Mouse (Mus musculus) liver, embryonic 11.5 days (tissue): Measurements from ENCODE around the gene Ap1m1. TPM values are rescaled to one million over a fixed set of nuclear protein-coding genes. Genes with fewer than 3 reads are reported as not detected.

ENCODE experiments used
- ATAC-seq: fragments of 200-750 bp; cut with Nextera tagmentation; replicated peaks from 2 replicates; pipeline ENCODE4 v1.8.0; 2017; ENCODE audit warnings: moderate number of reproducible peaks, mild to moderate bottlenecking, moderate TSS enrichment, moderate library complexity; ENCODE audit not compliant: low FRiP score
- DNase-seq: peaks from one replicate; pipeline ENCODE4 v3.0.0-alpha.2; 2017; ENCODE audit warnings: low spot score
- H3K27ac ChIP-seq: fragments of 300-500 bp; sonication (generic); 2 replicates; pipeline ENCODE4 v1.5.1; 2014; ENCODE audit warnings: mild to moderate bottlenecking, low read depth, low read length, control low read depth
- H3K27me3 ChIP-seq: fragments of 300-500 bp; sonication (generic); replicated peaks from 2 replicates; pipeline ENCODE4 v1.6.1; 2014; ENCODE audit warnings: low read length, mixed read lengths; ENCODE audit not compliant: control insufficient read depth, insufficient read depth
- H3K36me3 ChIP-seq: fragments of 300-500 bp; sonication (generic); 2 replicates; pipeline ENCODE4 v1.6.1; 2014; ENCODE audit warnings: mild to moderate bottlenecking, low read length, moderate library complexity, mixed read lengths; ENCODE audit not compliant: control insufficient read depth, insufficient read depth
- H3K4me1 ChIP-seq: fragments of 300-500 bp; sonication (generic); replicated peaks from 2 replicates; pipeline ENCODE4 v1.6.1; 2014; ENCODE audit warnings: low read length, mixed read lengths; ENCODE audit not compliant: control insufficient read depth, insufficient read depth
- H3K4me2 ChIP-seq: fragments of 300-500 bp; sonication (generic); 2 replicates; pipeline ENCODE4 v1.6.1; 2014; ENCODE audit warnings: mild to moderate bottlenecking, control low read depth, moderate library complexity
- H3K4me3 ChIP-seq: fragments of 300-500 bp; sonication (generic); 2 replicates; pipeline ENCODE4 v1.5.1; 2014; ENCODE audit warnings: low read depth, low read length, control low read depth
- H3K9ac ChIP-seq: fragments of 300-500 bp; sonication (generic); 2 replicates; pipeline ENCODE4 v1.6.1; 2014; ENCODE audit warnings: low read depth, low read length, control low read depth
- H3K9me3 ChIP-seq: fragments of 300-500 bp; sonication (generic); 2 replicates; pipeline ENCODE4 v1.6.1; 2016; ENCODE audit warnings: low read length, inconsistent platforms, mixed read lengths; ENCODE audit not compliant: control insufficient read depth
- WGBS: fragments of 180-500 bp; shearing (Covaris S2); extraction: QIAGEN DNeasy Blood & Tissue Kit; methylation state at CpG from one replicate; pipeline ENCODE4 v1.1.7; 2014; 5-methylcytosine and 5-hydroxymethylcytosine counted together
- polyA plus RNA-seq: library from polyadenylated mRNA; unstranded; fragments of >200 nt; fragmentation: Nextera tagmentation; extraction: Ambion mirVana; gene quantifications from 2 replicates; pipeline ENCODE4 v1.2.1, GENCODE M21; 2014

Gene Ap1m1
- polyA plus RNA-seq, 1 experiment from 2014 or later, result 111 TPM

- Histone ChIP-seq H3K4me1 (no peaks in the 10 kb centered on the region), H3K27me3 (no peaks in the 10 kb centered on the region), H3K9me3 (no peaks in the 10 kb centered on the region), H3K4me2 (peak overlapping the region; percentile 1; the same call in 1 of the 2 replicates), H3K4me3 (no peak overlapping the region), H3K9ac (no peak overlapping the region), H3K27ac (no peak overlapping the region), H3K36me3 (no peaks in the 10 kb centered on the region)
- DNase-seq (no peak), ATAC-seq (no peak)
- WGBS, result 44% methylated on average over 8 of the region's 8 CpGs
These were observed 63.8 kb downstream of the Ap1m1 start for GRCm38 (mm10) chr8:72303633-72304032.

DNA sequence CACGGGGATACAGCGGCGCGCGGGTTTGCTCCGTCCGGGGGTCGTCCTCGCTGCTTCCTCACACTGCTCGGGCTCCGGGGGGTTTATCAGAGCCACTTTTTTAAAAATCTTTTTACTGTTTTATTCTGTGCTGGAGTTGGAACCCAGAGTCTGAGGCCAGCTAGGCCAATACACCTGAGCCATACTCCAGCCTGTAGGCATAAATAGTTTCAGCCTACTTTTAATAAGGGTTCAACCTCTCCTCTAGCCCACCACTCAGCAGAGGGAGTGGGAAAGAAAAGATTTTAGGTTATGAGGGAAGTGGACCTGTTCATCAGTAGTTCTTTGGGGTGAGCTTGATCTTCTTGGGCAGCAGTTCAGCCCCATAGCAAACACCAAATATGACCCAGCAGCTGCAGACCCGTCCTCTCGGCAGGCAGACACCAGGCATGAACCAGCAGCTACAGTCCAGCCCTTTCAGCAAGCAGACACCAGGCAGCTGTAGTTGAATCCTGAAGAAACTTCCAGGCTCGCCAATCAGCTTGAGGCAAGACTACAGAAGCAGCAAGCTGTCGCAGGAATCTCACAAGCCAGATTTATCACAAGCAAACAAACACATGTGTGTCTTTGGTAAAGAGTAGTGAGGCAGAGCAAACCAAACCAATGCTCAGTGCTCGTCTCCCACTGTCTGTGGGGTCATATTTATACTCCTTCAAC lies 65.5 kb downstream of the Ap1m1 start, which contains the start of gene Gm10282:
TSS of gene Gm10282 (minus strand) at position 51 of the 696 bp plus-strand sequence.
- WGBS, result 70% methylated on average over 16 of the region's 16 CpGs
- Histone ChIP-seq H3K4me3 (no peak within 1 kb of the TSS), H3K9me3 (no peaks in the 10 kb centered on the region), H3K36me3 (no peaks in the 10 kb centered on the region), H3K4me2 (no peak within 1 kb of the TSS), H3K27ac (no peak within 1 kb of the TSS), H3K9ac (no peak within 1 kb of the TSS), H3K4me1 (no peaks in the 10 kb centered on the region), H3K27me3 (no peaks in the 10 kb centered on the region)
- ATAC-seq (no peak), DNase-seq (no peak)

DNA sequence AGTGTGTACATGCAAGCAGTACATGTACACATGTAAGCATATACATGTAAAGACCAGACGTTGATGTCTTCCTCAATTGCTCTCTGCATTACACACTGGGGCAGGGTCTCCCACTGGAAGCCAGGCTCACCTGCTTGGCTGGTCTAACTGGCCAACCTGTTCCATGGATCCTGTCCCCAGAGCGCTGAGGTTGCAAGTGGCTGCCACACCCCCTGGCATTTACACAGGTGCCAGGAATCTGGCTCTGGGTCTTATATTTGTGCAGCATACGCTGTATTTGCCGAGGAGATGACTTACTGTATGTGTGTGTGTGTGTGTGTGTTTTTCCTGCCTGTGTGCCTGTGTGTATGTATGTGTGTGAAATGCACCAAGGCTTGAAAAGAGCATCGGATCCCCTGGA lies 67.1 kb downstream of the Ap1m1 start:
- DNase-seq, result no peak
- no peaks in the 10 kb centered on the region for H3K4me1 ChIP-seq
- 84% methylated on average over 5 of the region's 5 CpGs for WGBS

More for the DNA sequence above, 67.1 kb downstream of the Ap1m1 start:
- Histone ChIP-seq H3K36me3 (no peaks in the 10 kb centered on the region), H3K4me3 (no peak overlapping the region), H3K9ac (no peak overlapping the region), H3K4me2 (no peak overlapping the region), H3K27ac (no peak overlapping the region), H3K27me3 (no peaks in the 10 kb centered on the region), H3K9me3 (no peaks in the 10 kb centered on the region)
- no peak for ATAC-seq

Other genes with a start within 250 kb of the Ap1m1 start
- gene Cyp4f18, start 230.4 kb upstream of the Ap1m1 start, polyA plus RNA-seq, result 0.60 and 2.1 TPM in 2 replicates
- gene Olfr372, start 198.8 kb upstream of the Ap1m1 start, polyA plus RNA-seq, result not detected in 2 replicates
- gene Olfr373, start 156.8 kb upstream of the Ap1m1 start, polyA plus RNA-seq, result 0.04 TPM in 1 of 2 replicates, not detected in the other
- not detected in 2 replicates for gene Olfr374, start 133.0 kb upstream of the Ap1m1 start, polyA plus RNA-seq
- gene Tpm4, start 105.0 kb upstream of the Ap1m1 start, polyA plus RNA-seq, result 277 and 281 TPM in 2 replicates
- gene Rab8a, start 78.8 kb upstream of the Ap1m1 start, polyA plus RNA-seq, result 90.5 and 92.5 TPM in 2 replicates
- 0.18 and 0.29 TPM in 2 replicates for gene Hsh2d, start 50.4 kb upstream of the Ap1m1 start, polyA plus RNA-seq
- not detected in 2 replicates for gene Cib3, start 27.2 kb upstream of the Ap1m1 start, polyA plus RNA-seq
- not detected in 2 replicates for gene Gm11034, start 26.4 kb upstream of the Ap1m1 start, polyA plus RNA-seq
- gene Fam32a, start 20.3 kb upstream of the Ap1m1 start, polyA plus RNA-seq, result 59.7 and 64.2 TPM in 2 replicates
- 20.8 TPM in 2 replicates for gene Gm10282, start 65.2 kb downstream of the Ap1m1 start, polyA plus RNA-seq
- gene Klf2, start 79.0 kb downstream of the Ap1m1 start, polyA plus RNA-seq, result 5.3 and 5.5 TPM in 2 replicates
- 45.8 and 47.4 TPM in 2 replicates for gene Eps15l1, start 181.4 kb downstream of the Ap1m1 start, polyA plus RNA-seq
- gene Calr3, start 203.9 kb downstream of the Ap1m1 start, polyA plus RNA-seq, result 2.2 TPM in 2 replicates
- gene 1700030K09Rik, start 203.9 kb downstream of the Ap1m1 start, polyA plus RNA-seq, result 11.6 and 14.0 TPM in 2 replicates
- gene Cherp, start 235.2 kb downstream of the Ap1m1 start, polyA plus RNA-seq, result 90.1 and 92.8 TPM in 2 replicates